Mouse (Mus musculus) lung, adult 2 months (tissue): ENCODE results near the gene Tuba8.

Source experiments
- CTCF ChIP-seq: fragments of 200-500 bp; IDR thresholded peaks from 2 replicates; pipeline ENCODE4 v1.5.1; 2011; ENCODE audit warnings: mild to moderate bottlenecking, low read length, control low read depth; ENCODE audit not compliant: insufficient read depth
- POLR2A ChIP-seq: fragments of 200-500 bp; IDR thresholded peaks from 2 replicates; pipeline ENCODE4 v1.6.1; 2011; ENCODE audit warnings: low read depth, mild to moderate bottlenecking, control low read depth, low read length, borderline replicate concordance; ENCODE audit errors: extremely low read depth

- TF ChIP-seq CTCF (no peak), POLR2A (no peak)
Observed at GRCm38 (mm10) chr6:121197807-121198365, 12.6 kb upstream of the Tuba8 start.
